Mouse (Mus musculus): ENCODE measurements at regions not wholly inside any gene's neighbourhood (a gene's known extent, or its start where the extent isn't known, plus 50 kb on each side); places are given as distances from the start of the nearest gene placed in this dataset.
A peak's percentile ranks its signal among the peaks of the same experiment; 100 is the strongest.

DNA sequence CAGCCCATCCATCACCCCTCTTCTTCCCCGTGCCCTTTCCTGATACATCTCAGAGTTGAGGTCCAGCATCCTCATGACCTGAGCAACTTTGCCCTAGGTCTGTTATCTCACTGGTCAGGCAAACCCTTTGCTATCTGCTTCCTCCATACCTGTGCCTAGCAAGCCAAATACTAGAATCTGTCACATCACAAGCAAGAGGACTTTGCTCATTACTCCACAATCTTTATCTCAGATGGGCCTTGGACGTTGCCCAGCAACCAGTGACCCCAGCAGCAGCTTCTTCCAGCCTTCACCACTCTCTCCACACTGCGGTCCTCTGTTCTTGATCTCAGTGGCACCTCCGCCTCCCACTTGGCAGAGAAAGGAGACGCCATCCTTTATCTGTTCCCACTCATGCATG lies 54.4 kb upstream of the Slc2a1 start:
- 44% methylated on average over 5 of the region's 5 CpGs for WGBS
- Histone ChIP-seq H3K4me1 (replicated peaks; ENCODE audit: control insufficient read depth, insufficient read depth, low read length) (peaks cover 4% of the 10 kb centered on the region; the same call in 1 of the 2 replicates), H3K27ac (ENCODE audit: low read length) (no peak overlapping the region), H3K9ac (ENCODE audit: low read length) (no peak overlapping the region), H3K4me3 (ENCODE audit: low read length) (no peak overlapping the region), H3K9me3 (ENCODE audit: control insufficient read depth, low read length) (no peaks in the 10 kb centered on the region), H3K27me3 (ENCODE audit: control insufficient read depth, insufficient read depth, low read depth, low read length) (no peaks in the 10 kb centered on the region), H3K4me2 (ENCODE audit: low read depth, low read length) (no peak overlapping the region), H3K36me3 (ENCODE audit: control insufficient read depth, insufficient read depth, low read length) (no peaks in the 10 kb centered on the region)
- ATAC-seq (ENCODE audit: low read depth): 0 out of 2 replicates have a peak, but pooled peaks have one; percentile 12

DNA sequence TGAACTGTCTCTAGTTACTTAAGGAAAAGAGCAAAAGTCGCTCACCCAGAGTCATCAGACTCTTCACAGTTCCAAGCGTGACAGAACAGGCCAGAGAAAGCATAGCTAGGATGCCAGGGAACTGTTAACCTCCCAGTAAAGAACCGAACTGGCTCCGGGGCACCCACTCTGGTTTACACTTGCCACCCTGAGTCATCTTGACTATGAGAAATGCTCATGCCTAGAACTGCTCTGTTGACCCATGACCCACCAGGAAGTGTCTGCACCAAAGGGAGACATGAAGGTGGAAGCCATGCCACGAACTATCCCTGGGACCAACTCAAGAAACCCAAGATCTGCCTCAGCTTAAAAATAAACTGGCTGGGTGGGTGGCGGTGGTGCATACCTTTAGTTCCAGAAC lies 51.3 kb upstream of the Slc2a1 start:
- Histone ChIP-seq H3K27ac (ENCODE audit: low read length) (no peak overlapping the region), H3K4me2 (ENCODE audit: low read depth, low read length) (no peak overlapping the region), H3K4me3 (ENCODE audit: low read length) (no peak overlapping the region), H3K9me3 (ENCODE audit: control insufficient read depth, low read length) (no peaks in the 10 kb centered on the region), H3K36me3 (ENCODE audit: control insufficient read depth, insufficient read depth, low read length) (no peaks in the 10 kb centered on the region), H3K9ac (ENCODE audit: low read length) (no peak overlapping the region), H3K4me1 (replicated peaks; ENCODE audit: control insufficient read depth, insufficient read depth, low read length) (no peaks in the 10 kb centered on the region), H3K27me3 (ENCODE audit: control insufficient read depth, insufficient read depth, low read depth, low read length) (no peaks in the 10 kb centered on the region)
- no peak for ATAC-seq (ENCODE audit: low read depth)
- WGBS: 83% methylated on average over 6 of the region's 6 CpGs

DNA sequence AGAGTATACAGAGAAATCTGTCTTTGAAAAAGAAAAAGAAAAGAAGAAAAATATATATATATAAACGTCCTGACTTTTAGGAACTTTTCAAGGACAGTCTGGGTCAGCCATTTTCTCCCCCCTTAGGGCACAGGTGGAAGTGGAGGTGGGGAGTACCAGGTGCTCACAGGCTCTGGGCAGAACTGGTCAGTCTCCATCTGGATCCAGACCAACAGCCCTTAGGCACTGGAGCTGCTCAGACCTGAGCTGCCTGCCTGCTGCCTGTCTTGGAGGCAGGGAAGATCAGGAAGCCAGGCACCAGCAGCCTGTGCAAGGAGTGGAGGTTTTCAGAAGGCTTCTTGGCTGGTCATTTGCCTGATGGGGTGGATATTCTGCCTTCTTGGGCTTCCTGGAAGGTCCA lies 50.7 kb upstream of the Slc2a1 start:
- Histone ChIP-seq H3K4me3 (ENCODE audit: low read length) (no peak overlapping the region), H3K9me3 (ENCODE audit: control insufficient read depth, low read length) (no peaks in the 10 kb centered on the region), H3K9ac (ENCODE audit: low read length) (no peak overlapping the region), H3K4me1 (replicated peaks; ENCODE audit: control insufficient read depth, insufficient read depth, low read length) (no peaks in the 10 kb centered on the region), H3K27ac (ENCODE audit: low read length) (no peak overlapping the region), H3K27me3 (ENCODE audit: control insufficient read depth, insufficient read depth, low read depth, low read length) (no peaks in the 10 kb centered on the region), H3K36me3 (ENCODE audit: control insufficient read depth, insufficient read depth, low read length) (no peaks in the 10 kb centered on the region), H3K4me2 (ENCODE audit: low read depth, low read length) (no peak overlapping the region)
- ATAC-seq (ENCODE audit: low read depth): no peak
- WGBS: 63% methylated on average over 1 of the region's 1 CpGs
